Mouse (Mus musculus) embryonic facial prominence, embryonic 12.5 days (tissue): ENCODE measurements around the gene Natd1. TPM values are rescaled to one million over a fixed set of nuclear protein-coding genes. Genes with fewer than 3 reads are reported as not detected.
A peak's percentile ranks its signal among the peaks of the same experiment; 100 is the strongest.
"Not testable (repeated sequence)": the region's sequence is repeated elsewhere in the genome, so short reads cannot be mapped to it uniquely, and the experiment has no call there.

Experiments
- ATAC-seq: fragments of 200-750 bp; cut with Nextera tagmentation; 2 replicates; pipeline ENCODE4 v1.8.0; 2017; ENCODE audit not compliant: insufficient number of reproducible peaks, insufficient read depth, low FRiP score, low TSS enrichment
- H3K27ac ChIP-seq: fragments of 300-500 bp; sonication (generic); 2 replicates; pipeline ENCODE4 v1.5.1; 2016; ENCODE audit warnings: mild to moderate bottlenecking
- H3K27me3 ChIP-seq: fragments of 300-500 bp; sonication (generic); 2 replicates; pipeline ENCODE4 v1.6.1; 2016; ENCODE audit warnings: mild to moderate bottlenecking, moderate library complexity
- H3K36me3 ChIP-seq: fragments of 300-500 bp; sonication (generic); 2 replicates; pipeline ENCODE4 v1.6.1; 2016; ENCODE audit warnings: mild to moderate bottlenecking
- H3K4me1 ChIP-seq: fragments of 300-500 bp; sonication (generic); 2 replicates; pipeline ENCODE4 v1.6.1; 2016
- H3K4me2 ChIP-seq: fragments of 300-500 bp; sonication (generic); replicated peaks from 2 replicates; pipeline ENCODE4 v1.6.1; 2016; ENCODE audit warnings: mild to moderate bottlenecking, moderate library complexity
- H3K4me3 ChIP-seq: fragments of 300-500 bp; sonication (generic); 2 replicates; pipeline ENCODE4 v1.5.1; 2016; ENCODE audit warnings: mild to moderate bottlenecking
- H3K9ac ChIP-seq: fragments of 300-500 bp; sonication (generic); 2 replicates; pipeline ENCODE4 v1.6.1; 2016; ENCODE audit warnings: mild to moderate bottlenecking, moderate library complexity
- H3K9me3 ChIP-seq: fragments of 300-500 bp; sonication (generic); 2 replicates; pipeline ENCODE4 v1.6.1; 2016; ENCODE audit warnings: mild to moderate bottlenecking, moderate library complexity
- WGBS: fragments of 180-500 bp; shearing (Covaris S2); methylation state at CpG from one replicate; pipeline ENCODE4 v1.1.7; 2016; 5-methylcytosine and 5-hydroxymethylcytosine counted together
- polyA plus RNA-seq: library from polyadenylated mRNA; unstranded; fragments of >200 nt; fragmentation: Nextera tagmentation; extraction: Ambion mirVana; gene quantifications from 2 replicates; pipeline ENCODE4 v1.2.1, GENCODE M21; 2016

Gene Natd1
- polyA plus RNA-seq, 1 experiment from 2014 or later, result 20.4 TPM

GRCm38 (mm10) chr11:60882386-60882785 is 32.2 kb downstream of the Natd1 start:
- ATAC-seq, result no peak
- H3K27me3 ChIP-seq, result no peaks in the 10 kb centered on the region
- H3K36me3 ChIP-seq, result no peaks in the 10 kb centered on the region
- no peak overlapping the region for H3K27ac ChIP-seq
- H3K9me3 ChIP-seq, result no peaks in the 10 kb centered on the region
- no peak overlapping the region for H3K4me3 ChIP-seq
- 76% methylated on average over 3 of the region's 3 CpGs for WGBS
- peaks cover 10% of the 10 kb centered on the region for H3K4me1 ChIP-seq
- no peak overlapping the region for H3K4me2 ChIP-seq
- H3K9ac ChIP-seq, result no peak overlapping the region

GRCm38 (mm10) chr11:60880559-60880958 is 34.0 kb downstream of the Natd1 start:
- Histone ChIP-seq H3K27me3 (no peaks in the 10 kb centered on the region), H3K4me1 (peaks cover 28% of the 10 kb centered on the region), H3K4me3 (no peak overlapping the region), H3K4me2 (no peak overlapping the region), H3K9ac (no peak overlapping the region), H3K36me3 (no peaks in the 10 kb centered on the region; the same call in 1 of the 2 replicates), H3K27ac (no peak overlapping the region), H3K9me3 (no peaks in the 10 kb centered on the region)
- 96% methylated on average over 4 of the region's 4 CpGs for WGBS
- ATAC-seq, result no peak

DNA sequence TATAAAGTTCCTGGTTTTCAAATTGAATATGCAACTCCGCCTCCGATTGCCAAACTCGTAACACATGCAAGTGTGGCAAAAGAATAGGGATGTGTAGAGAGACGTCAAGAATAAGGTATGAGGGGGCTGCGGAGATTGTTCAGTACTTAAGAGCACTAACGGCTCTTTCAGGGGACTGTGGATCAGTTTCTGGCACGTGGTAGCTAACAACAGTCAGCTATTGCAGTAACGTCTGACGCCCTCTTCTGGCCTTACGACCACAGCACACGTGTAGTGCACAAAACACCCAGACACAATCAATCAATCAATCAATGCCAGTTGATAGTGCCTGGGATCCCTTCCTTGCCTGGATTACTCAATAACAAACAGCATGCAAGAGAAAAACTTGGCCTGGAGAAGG is 35.1 kb downstream of the Natd1 start:
- ATAC-seq, result no peak
- H3K9me3 ChIP-seq, result no peaks in the 10 kb centered on the region
- H3K4me1 ChIP-seq, result peaks cover 39% of the 10 kb centered on the region
- H3K27me3 ChIP-seq, result no peaks in the 10 kb centered on the region
- peak overlapping the region; percentile 95 for H3K27ac ChIP-seq
- peak overlapping the region; percentile 96 for H3K4me3 ChIP-seq
- H3K36me3 ChIP-seq, result peaks cover 5% of the 10 kb centered on the region; the same call in 1 of the 2 replicates
- H3K9ac ChIP-seq, result peak overlapping the region; percentile 96
- 2% methylated on average over 11 of the region's 11 CpGs for WGBS
- peak overlapping the region; percentile 71 for H3K4me2 ChIP-seq

- Histone ChIP-seq H3K9me3 (no peaks in the 10 kb centered on the region), H3K27ac (peak within 1 kb of the TSS; percentile 95), H3K4me1 (peaks cover 45% of the 10 kb centered on the region), H3K36me3 (peaks cover 11% of the 10 kb centered on the region; the same call in 1 of the 2 replicates), H3K4me2 (peak within 1 kb of the TSS; percentile 71), H3K4me3 (peak within 1 kb of the TSS; percentile 96), H3K9ac (peak within 1 kb of the TSS; percentile 96), H3K27me3 (no peaks in the 10 kb centered on the region)
- ATAC-seq, result peak; percentile 99
- under 1% methylated on average over 59 of the region's 62 CpGs for WGBS
Observed at GRCm38 (mm10) chr11:60878675-60879294, 35.8 kb downstream of the Natd1 start, which contains the start of gene Tmem11. Gene Tmem11, minus strand, starts transcription at chr11:60879272.

DNA sequence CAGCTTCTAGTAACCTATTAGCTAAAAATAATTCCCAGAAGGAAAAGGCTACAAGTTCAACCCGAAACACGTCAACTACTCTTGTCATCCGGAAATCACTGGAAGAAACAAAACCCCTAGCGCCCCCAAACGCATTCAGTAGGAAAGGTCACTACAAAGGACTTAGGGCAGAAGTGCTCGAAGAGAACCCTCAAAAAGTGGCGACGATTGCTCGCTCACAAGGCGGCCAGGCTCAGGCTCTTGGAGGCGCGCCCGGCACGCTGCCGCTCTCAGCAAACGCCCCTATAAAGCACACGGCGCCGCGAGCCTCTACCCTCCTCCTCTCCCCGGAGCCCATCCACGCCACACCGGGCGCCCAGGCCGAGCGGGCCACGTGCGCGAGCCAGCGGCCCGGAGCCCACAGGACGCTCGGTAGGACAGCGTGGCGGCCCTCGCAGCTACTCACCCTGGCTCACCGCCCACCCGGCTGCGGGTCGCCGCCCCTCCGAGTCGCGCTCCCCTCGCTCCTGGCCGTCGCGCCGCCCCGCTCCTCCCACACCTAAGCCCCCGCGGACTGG is 36.4 kb downstream of the Natd1 start:
- ATAC-seq, result peak; percentile 60
- peak overlapping the region; percentile 96 for H3K4me3 ChIP-seq
- WGBS, result under 1% methylated on average over 42 of the region's 52 CpGs
- H3K27me3 ChIP-seq, result no peaks in the 10 kb centered on the region
- no peaks in the 10 kb centered on the region for H3K9me3 ChIP-seq
- peaks cover 49% of the 10 kb centered on the region for H3K4me1 ChIP-seq
- H3K36me3 ChIP-seq, result peaks cover 11% of the 10 kb centered on the region; the same call in 1 of the 2 replicates
- H3K9ac ChIP-seq, result peak overlapping the region; percentile 96
- peak overlapping the region; percentile 71 for H3K4me2 ChIP-seq
- peak overlapping the region; percentile 95 for H3K27ac ChIP-seq

DNA sequence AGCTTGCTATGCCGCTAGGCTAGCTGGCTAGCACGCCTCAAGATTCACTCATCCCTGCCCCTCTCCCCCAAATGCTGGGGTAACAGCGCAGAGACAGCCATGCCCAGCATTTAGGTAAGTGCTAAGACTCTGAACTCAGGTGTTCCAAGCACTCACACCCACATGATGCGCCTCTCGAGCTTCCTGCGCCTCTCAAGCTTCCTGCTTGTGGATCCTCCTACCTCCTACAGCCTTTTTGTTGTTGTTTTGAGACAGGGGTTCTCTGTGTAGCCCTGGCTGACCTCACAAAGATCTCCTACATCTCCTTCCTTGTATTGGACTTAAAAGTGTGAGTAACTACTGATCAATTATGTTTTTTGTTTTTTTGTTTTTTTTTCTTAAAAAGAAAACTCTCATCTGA is 41.4 kb downstream of the Natd1 start:
- ATAC-seq, result no peak
- H3K4me1 ChIP-seq, result peaks cover 48% of the 10 kb centered on the region
- no peaks in the 10 kb centered on the region for H3K27me3 ChIP-seq
- peaks cover 15% of the 10 kb centered on the region; the same call in 1 of the 2 replicates for H3K36me3 ChIP-seq
- 84% methylated on average over 6 of the region's 6 CpGs for WGBS
- no peaks in the 10 kb centered on the region for H3K9me3 ChIP-seq
- no peak overlapping the region for H3K9ac ChIP-seq
- no peak overlapping the region for H3K4me3 ChIP-seq
- no peak overlapping the region for H3K4me2 ChIP-seq
- 0 out of 2 replicates have a peak overlapping the region, but pooled peaks have one; percentile 11 for H3K27ac ChIP-seq

- Histone ChIP-seq H3K27ac (no peak overlapping the region), H3K9me3 (no peaks in the 10 kb centered on the region), H3K9ac (no peak overlapping the region), H3K36me3 (peaks cover 24% of the 10 kb centered on the region; the same call in 1 of the 2 replicates), H3K27me3 (no peaks in the 10 kb centered on the region), H3K4me2 (no peak overlapping the region), H3K4me1 (peaks cover 35% of the 10 kb centered on the region), H3K4me3 (no peak overlapping the region)
- 75% methylated on average over 4 of the region's 4 CpGs for WGBS
- ATAC-seq, result no peak
Observed at GRCm38 (mm10) chr11:60871409-60871808, 43.1 kb downstream of the Natd1 start.

- ATAC-seq, H3K27me3 ChIP-seq, H3K4me2 ChIP-seq, H3K9ac ChIP-seq, H3K9me3 ChIP-seq, H3K27ac ChIP-seq, H3K4me3 ChIP-seq: not testable (repeated sequence)
- WGBS, result 93% methylated on average over 6 of the region's 6 CpGs
- Histone ChIP-seq H3K4me1 (peaks cover 16% of the 10 kb centered on the region), H3K36me3 (peaks cover 32% of the 10 kb centered on the region)
Observed at GRCm38 (mm10) chr11:60869471-60869870, 45.1 kb downstream of the Natd1 start.

DNA sequence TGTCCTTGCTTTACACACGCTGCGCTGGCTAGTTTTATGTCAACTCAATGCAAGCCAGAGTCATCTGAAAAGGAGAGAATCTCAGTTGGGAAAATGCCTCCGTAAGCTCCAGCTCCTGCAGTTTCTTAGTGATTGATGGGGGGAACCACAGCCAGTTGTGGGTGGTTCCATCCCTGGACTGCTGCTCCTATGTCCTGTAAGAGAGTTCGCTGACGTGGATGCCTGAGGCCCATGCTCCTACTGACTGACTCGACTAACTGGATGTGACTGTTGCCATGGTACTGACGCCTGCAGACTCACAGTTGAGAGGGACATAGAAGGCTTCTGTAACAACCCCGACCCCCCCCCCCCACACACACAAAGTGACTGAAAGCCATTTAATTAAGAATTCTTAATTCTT is 46.6 kb downstream of the Natd1 start:
- H3K4me1 ChIP-seq, result peaks cover 10% of the 10 kb centered on the region; the same call in 1 of the 2 replicates
- no peaks in the 10 kb centered on the region for H3K27me3 ChIP-seq
- H3K4me3 ChIP-seq, result no peak overlapping the region
- no peak overlapping the region for H3K9ac ChIP-seq
- H3K4me2 ChIP-seq, result no peak overlapping the region
- no peaks in the 10 kb centered on the region for H3K9me3 ChIP-seq
- 0 out of 2 replicates have a peak overlapping the region, but pooled peaks have one; percentile 11 for H3K27ac ChIP-seq
- peaks cover 41% of the 10 kb centered on the region for H3K36me3 ChIP-seq
- no peak for ATAC-seq
- 73% methylated on average over 8 of the region's 8 CpGs for WGBS

GRCm38 (mm10) chr11:60867456-60867855 is 47.1 kb downstream of the Natd1 start:
- Histone ChIP-seq H3K4me2 (no peak overlapping the region), H3K36me3 (peaks cover 43% of the 10 kb centered on the region)
- 93% methylated on average over 3 of the region's 3 CpGs for WGBS

GRCm38 (mm10) chr11:60866021-60866420 is 48.5 kb downstream of the Natd1 start:
- H3K36me3 ChIP-seq, result peaks cover 56% of the 10 kb centered on the region
- H3K9me3 ChIP-seq, result no peaks in the 10 kb centered on the region
- peaks cover 5% of the 10 kb centered on the region; the same call in 1 of the 2 replicates for H3K4me1 ChIP-seq
- H3K27me3 ChIP-seq, result no peaks in the 10 kb centered on the region
- ATAC-seq, result no peak
- no peak overlapping the region for H3K4me3 ChIP-seq
- no peak overlapping the region for H3K9ac ChIP-seq
- H3K4me2 ChIP-seq, result no peak overlapping the region
- no peak overlapping the region for H3K27ac ChIP-seq
- 76% methylated on average over 2 of the region's 2 CpGs for WGBS

More at GRCm38 (mm10) chr11:60867456-60867855, 47.1 kb downstream of the Natd1 start:
- Histone ChIP-seq H3K9ac (no peak overlapping the region), H3K27ac (no peak overlapping the region), H3K4me3 (no peak overlapping the region), H3K27me3 (no peaks in the 10 kb centered on the region), H3K9me3 (no peaks in the 10 kb centered on the region), H3K4me1 (peaks cover 10% of the 10 kb centered on the region; the same call in 1 of the 2 replicates)
- ATAC-seq, result no peak

DNA sequence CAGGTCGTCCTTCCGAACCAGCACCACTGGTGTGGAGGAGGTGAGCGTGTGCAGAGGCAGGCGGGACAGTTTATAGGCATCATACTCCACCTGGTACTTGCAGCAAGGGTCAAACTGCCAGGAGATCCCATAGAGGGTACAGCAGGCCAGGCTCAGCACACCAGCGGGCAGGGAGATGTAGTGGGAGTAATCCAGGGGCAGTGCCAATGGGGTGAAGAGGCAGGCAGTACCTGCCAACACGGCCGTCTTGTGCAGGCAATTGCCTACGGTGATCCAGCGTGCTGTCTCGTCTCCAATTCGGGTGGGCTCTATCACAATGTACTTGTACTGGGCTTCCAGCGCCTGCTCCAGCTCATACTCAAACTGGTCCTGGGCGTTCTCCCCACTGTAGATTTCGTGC is 49.6 kb downstream of the Natd1 start:
- H3K4me2 ChIP-seq, result no peak overlapping the region
- H3K9ac ChIP-seq, result no peak overlapping the region
- peaks cover 5% of the 10 kb centered on the region; the same call in 1 of the 2 replicates for H3K4me1 ChIP-seq
- H3K9me3 ChIP-seq, result no peaks in the 10 kb centered on the region
- no peak overlapping the region for H3K4me3 ChIP-seq
- peaks cover 56% of the 10 kb centered on the region for H3K36me3 ChIP-seq
- no peaks in the 10 kb centered on the region for H3K27me3 ChIP-seq
- ATAC-seq, result no peak
- H3K27ac ChIP-seq, result no peak overlapping the region
- 92% methylated on average over 14 of the region's 14 CpGs for WGBS
